Comparison of ENCODE assay signal across 17 mouse cellular contexts in the genomic region with DNA sequence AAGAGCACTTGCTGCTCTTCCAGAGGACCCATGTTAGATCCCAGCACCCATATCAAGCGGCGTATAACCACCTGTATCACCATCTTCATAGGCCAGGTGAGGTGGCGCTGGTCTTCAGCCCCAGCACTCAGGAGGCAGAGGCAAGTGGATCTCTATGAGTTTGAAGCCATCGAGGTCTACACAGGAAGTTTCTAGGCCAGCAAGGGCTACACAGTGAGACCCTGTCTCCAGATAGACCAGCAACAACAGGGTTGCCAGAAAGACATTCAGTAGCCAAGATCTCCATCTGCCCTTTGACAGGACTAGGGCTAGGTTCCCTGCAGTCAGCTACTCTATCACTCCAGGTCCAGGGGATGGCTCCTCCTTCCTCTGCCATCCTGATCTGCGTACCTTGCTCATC.
"Had no signal": no experiment of that assay in that cellular context is flagged by ENCODE, and none has a peak within 500 bp of the region (broad histone marks: within the 10 kb centered on the region; RNA-seq: fewer than 3 reads in every experiment).

No protein-coding gene starts in this region.

- H3K27ac ChIP-seq: liver, embryonic 14.5 days; neural tube, embryonic 13.5 days; neural tube, embryonic 15.5 days had no signal

- H3K36me3 ChIP-seq: midbrain, embryonic 10.5 days; neural tube, embryonic 13.5 days; neural tube, embryonic 15.5 days had no signal

- DNase-seq: lung, adult 18-20 months; lung, embryonic 14.5 days; lung, postnatal 10 days; lung, postnatal 4 days; midbrain, embryonic 14.5 days; retina, postnatal 1 day; right cerebral cortex, adult 18-20 months; right cerebral cortex, postnatal 25 days; right cerebral cortex, postnatal 4 days; spleen, adult 18-20 months; thymus, adult 18-20 months; thymus, postnatal 14 days; thymus, postnatal 36 days had no signal

- H3K4me1 ChIP-seq: neural tube, embryonic 13.5 days had no signal

- H3K27me3 ChIP-seq: neural tube, embryonic 13.5 days had no signal
